Mouse (Mus musculus) hindbrain, embryonic 15.5 days (tissue): ENCODE data around the gene Ntm. TPM values are rescaled to one million over a fixed set of nuclear protein-coding genes. Genes with fewer than 3 reads are reported as not detected.

Experiments
- ATAC-seq: fragments of 200-750 bp; cut with Nextera tagmentation; 2 replicates; pipeline ENCODE4 v1.8.0; 2017; ENCODE audit warnings: low read depth, moderate number of reproducible peaks, moderate TSS enrichment; ENCODE audit not compliant: low FRiP score
- H3K27ac ChIP-seq: fragments of 300-500 bp; sonication (generic); replicated peaks from 2 replicates; pipeline ENCODE4 v1.5.1; 2015; ENCODE audit warnings: mild to moderate bottlenecking, inconsistent platforms
- H3K27me3 ChIP-seq: fragments of 300-500 bp; sonication (generic); 2 replicates; pipeline ENCODE4 v1.6.1; 2015; ENCODE audit warnings: control low read depth, inconsistent platforms
- H3K36me3 ChIP-seq: fragments of 300-500 bp; sonication (generic); 2 replicates; pipeline ENCODE4 v1.6.1; 2015; ENCODE audit warnings: control low read depth, inconsistent platforms
- H3K4me1 ChIP-seq: fragments of 300-500 bp; sonication (generic); replicated peaks from 2 replicates; pipeline ENCODE4 v1.6.1; 2015; ENCODE audit warnings: control low read depth, inconsistent platforms
- H3K4me2 ChIP-seq: fragments of 300-500 bp; sonication (generic); 2 replicates; pipeline ENCODE4 v1.6.1; 2015; ENCODE audit warnings: moderate library complexity, mild to moderate bottlenecking, inconsistent platforms
- H3K4me3 ChIP-seq: fragments of 300-500 bp; sonication (generic); 2 replicates; pipeline ENCODE4 v1.5.1; 2015; ENCODE audit warnings: mild to moderate bottlenecking, inconsistent platforms
- H3K9ac ChIP-seq: fragments of 300-500 bp; sonication (generic); 2 replicates; pipeline ENCODE4 v1.6.1; 2015; ENCODE audit warnings: inconsistent platforms
- H3K9me3 ChIP-seq: fragments of 300-500 bp; sonication (generic); 2 replicates; pipeline ENCODE4 v1.6.1; 2016; ENCODE audit warnings: control low read depth, inconsistent platforms
- WGBS: fragments of 180-500 bp; shearing (Covaris S2); methylation state at CpG from one replicate; pipeline ENCODE4 v1.1.7; 2015; 5-methylcytosine and 5-hydroxymethylcytosine counted together
- polyA plus RNA-seq: library from polyadenylated mRNA; unstranded; fragments of >200 nt; fragmentation: Nextera tagmentation; extraction: Ambion mirVana; gene quantifications from 2 replicates; pipeline ENCODE4 v1.2.1, GENCODE M21; 2015

The Ntm gene
- polyA plus RNA-seq, 1 experiment from 2014 or later: 250 TPM

GRCm38 (mm10) chr9:29586381-29586770 is 376.6 kb downstream of the Ntm start:
- ATAC-seq: 0 out of 2 replicates have a peak, but pooled peaks have one; percentile 38
- WGBS: 83% methylated on average over 10 of the region's 10 CpGs

GRCm38 (mm10) chr9:29585746-29586380 is 377.1 kb downstream of the Ntm start:
- 0 out of 2 replicates have a peak overlapping the region, but pooled peaks have one; percentile 17 for H3K27ac ChIP-seq
- H3K9me3 ChIP-seq: no peaks in the 10 kb centered on the region
- no peaks in the 10 kb centered on the region for H3K36me3 ChIP-seq
- H3K4me2 ChIP-seq: no peak overlapping the region
- H3K9ac ChIP-seq: no peak overlapping the region
- no peak overlapping the region for H3K4me3 ChIP-seq
- no peak for ATAC-seq
- H3K27me3 ChIP-seq: no peaks in the 10 kb centered on the region
- WGBS: 50% methylated on average over 8 of the region's 8 CpGs
- H3K4me1 ChIP-seq: peaks cover 18% of the 10 kb centered on the region

More at GRCm38 (mm10) chr9:29586381-29586770, 376.6 kb downstream of the Ntm start:
- Histone ChIP-seq H3K4me2 (no peak overlapping the region), H3K4me1 (peaks cover 18% of the 10 kb centered on the region), H3K27ac (no peak overlapping the region), H3K9ac (no peak overlapping the region), H3K36me3 (no peaks in the 10 kb centered on the region), H3K9me3 (no peaks in the 10 kb centered on the region), H3K27me3 (no peaks in the 10 kb centered on the region), H3K4me3 (no peak overlapping the region)

GRCm38 (mm10) chr9:29578226-29578625 is 384.7 kb downstream of the Ntm start:
- WGBS: 55% methylated on average over 11 of the region's 11 CpGs
- no peaks in the 10 kb centered on the region for H3K27me3 ChIP-seq
- H3K9ac ChIP-seq: no peak overlapping the region
- no peak for ATAC-seq
- H3K9me3 ChIP-seq: no peaks in the 10 kb centered on the region
- H3K4me3 ChIP-seq: no peak overlapping the region
- no peaks in the 10 kb centered on the region for H3K36me3 ChIP-seq
- H3K27ac ChIP-seq: 0 out of 2 replicates have a peak overlapping the region, but pooled peaks have one; percentile 30
- H3K4me2 ChIP-seq: no peak overlapping the region
- H3K4me1 ChIP-seq: peaks cover 10% of the 10 kb centered on the region

- no peak overlapping the region for H3K4me2 ChIP-seq
- no peaks in the 10 kb centered on the region for H3K27me3 ChIP-seq
- H3K4me1 ChIP-seq: peaks cover 10% of the 10 kb centered on the region
- 20% methylated on average over 4 of the region's 4 CpGs for WGBS
- 0 out of 2 replicates have a peak, but pooled peaks have one; percentile 23 for ATAC-seq
- no peaks in the 10 kb centered on the region for H3K36me3 ChIP-seq
- no peak overlapping the region; the same call in 1 of the 2 replicates for H3K27ac ChIP-seq
- H3K9me3 ChIP-seq: no peaks in the 10 kb centered on the region
- H3K4me3 ChIP-seq: no peak overlapping the region
- H3K9ac ChIP-seq: no peak overlapping the region
Observed at GRCm38 (mm10) chr9:29576051-29576533, 386.8 kb downstream of the Ntm start.

- no peak for ATAC-seq
- no peaks in the 10 kb centered on the region for H3K9me3 ChIP-seq
- no peaks in the 10 kb centered on the region for H3K36me3 ChIP-seq
- no peak overlapping the region for H3K27ac ChIP-seq
- no peak overlapping the region for H3K4me2 ChIP-seq
- no peak overlapping the region for H3K4me3 ChIP-seq
- H3K27me3 ChIP-seq: no peaks in the 10 kb centered on the region
- H3K4me1 ChIP-seq: peaks cover 10% of the 10 kb centered on the region
- WGBS: 71% methylated on average over 5 of the region's 5 CpGs
- no peak overlapping the region for H3K9ac ChIP-seq
Observed at GRCm38 (mm10) chr9:29574548-29574947, 388.4 kb downstream of the Ntm start.

DNA sequence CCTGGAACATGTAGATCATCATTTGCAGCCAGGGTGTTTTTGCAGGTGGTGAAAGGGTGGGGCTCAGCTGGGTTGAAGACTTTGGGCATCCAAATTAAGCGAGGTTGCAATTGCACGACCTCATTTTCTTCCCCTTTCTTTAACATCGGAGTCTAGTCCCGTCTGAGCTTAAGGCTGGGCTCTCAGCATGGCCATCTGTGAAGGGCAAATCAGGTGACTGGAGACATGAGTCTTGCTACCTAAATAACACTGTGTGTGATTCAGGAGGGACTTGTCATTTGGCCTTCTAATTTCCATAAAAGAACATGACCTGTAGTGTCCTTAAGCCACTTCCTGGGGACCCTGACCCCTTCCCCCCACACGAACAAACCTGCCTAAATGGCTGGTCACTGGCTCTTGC is 394.4 kb downstream of the Ntm start:
- Histone ChIP-seq H3K27me3 (no peaks in the 10 kb centered on the region), H3K4me3 (no peak overlapping the region), H3K9ac (no peak overlapping the region), H3K4me2 (no peak overlapping the region), H3K9me3 (no peaks in the 10 kb centered on the region), H3K27ac (no peak overlapping the region), H3K36me3 (no peaks in the 10 kb centered on the region), H3K4me1 (peaks cover 5% of the 10 kb centered on the region; the same call in 1 of the 2 replicates)
- WGBS: 69% methylated on average over 5 of the region's 5 CpGs
- no peak for ATAC-seq

DNA sequence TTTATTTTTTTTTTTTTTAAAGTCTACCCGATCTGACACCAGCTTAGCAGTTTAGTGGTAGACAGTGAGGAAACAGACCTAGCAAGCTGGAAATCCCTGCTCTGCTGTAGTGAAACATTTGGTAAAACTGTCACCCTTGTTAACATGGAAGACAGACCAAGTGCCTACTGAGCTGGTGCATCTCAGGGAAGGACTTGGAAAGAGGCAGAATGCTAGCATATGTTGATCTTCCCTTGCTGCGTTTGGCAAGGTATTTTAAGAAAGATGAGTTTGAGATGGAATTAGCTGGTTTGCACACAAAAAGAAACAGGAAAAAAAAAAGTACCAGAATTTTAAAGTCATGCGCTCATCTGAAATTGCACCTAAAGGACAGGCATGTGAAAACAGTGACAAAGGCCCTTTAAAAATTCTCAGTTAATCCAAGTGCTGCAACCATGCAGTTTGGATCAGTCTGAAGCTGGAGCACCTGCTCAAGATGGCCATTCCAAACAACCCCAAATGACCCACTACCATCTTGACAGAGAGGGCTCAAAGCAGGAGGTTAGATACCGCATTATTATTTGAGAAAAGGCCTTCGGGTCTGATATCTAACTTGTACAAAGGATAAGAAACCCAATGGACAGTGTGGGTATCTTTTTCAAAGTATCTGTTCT is 400.4 kb downstream of the Ntm start:
- Histone ChIP-seq H3K4me2 (no peak overlapping the region), H3K9me3 (no peaks in the 10 kb centered on the region), H3K36me3 (no peaks in the 10 kb centered on the region), H3K4me3 (no peak overlapping the region), H3K27ac (no peak overlapping the region), H3K9ac (no peak overlapping the region), H3K4me1 (peaks cover 11% of the 10 kb centered on the region; the same call in 1 of the 2 replicates), H3K27me3 (no peaks in the 10 kb centered on the region)
- ATAC-seq: no peak
- 91% methylated on average over 5 of the region's 5 CpGs for WGBS

- H3K27ac ChIP-seq: no peak overlapping the region
- H3K27me3 ChIP-seq: no peaks in the 10 kb centered on the region
- no peak overlapping the region for H3K9ac ChIP-seq
- H3K4me2 ChIP-seq: no peak overlapping the region
- H3K4me3 ChIP-seq: no peak overlapping the region
- ATAC-seq: no peak
- H3K4me1 ChIP-seq: peaks cover 10% of the 10 kb centered on the region; the same call in 1 of the 2 replicates
- no peaks in the 10 kb centered on the region for H3K36me3 ChIP-seq
- WGBS: 77% methylated on average over 4 of the region's 4 CpGs
- no peaks in the 10 kb centered on the region for H3K9me3 ChIP-seq
Observed at GRCm38 (mm10) chr9:29558915-29559314, 404.0 kb downstream of the Ntm start.

DNA sequence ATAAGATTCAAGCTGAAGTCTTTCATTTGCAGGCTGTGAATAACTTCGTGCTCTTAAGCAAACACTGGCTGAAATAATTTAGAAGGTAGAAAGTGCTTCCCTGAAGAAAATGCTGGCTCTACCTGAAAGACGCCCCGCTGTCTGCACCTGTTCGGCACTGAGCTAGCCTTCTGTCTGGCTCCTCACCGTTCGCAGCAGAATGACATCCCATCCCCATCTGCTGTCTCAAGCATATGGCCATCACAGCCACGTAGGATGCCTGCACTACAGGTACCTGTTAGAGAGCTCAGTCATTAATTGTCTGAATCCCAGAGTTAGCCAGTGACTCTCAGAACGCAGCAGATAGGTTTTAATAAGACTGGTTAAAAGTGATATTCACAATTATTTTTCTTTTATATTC is 412.4 kb downstream of the Ntm start:
- H3K4me2 ChIP-seq: no peak overlapping the region
- 78% methylated on average over 8 of the region's 8 CpGs for WGBS

DNA sequence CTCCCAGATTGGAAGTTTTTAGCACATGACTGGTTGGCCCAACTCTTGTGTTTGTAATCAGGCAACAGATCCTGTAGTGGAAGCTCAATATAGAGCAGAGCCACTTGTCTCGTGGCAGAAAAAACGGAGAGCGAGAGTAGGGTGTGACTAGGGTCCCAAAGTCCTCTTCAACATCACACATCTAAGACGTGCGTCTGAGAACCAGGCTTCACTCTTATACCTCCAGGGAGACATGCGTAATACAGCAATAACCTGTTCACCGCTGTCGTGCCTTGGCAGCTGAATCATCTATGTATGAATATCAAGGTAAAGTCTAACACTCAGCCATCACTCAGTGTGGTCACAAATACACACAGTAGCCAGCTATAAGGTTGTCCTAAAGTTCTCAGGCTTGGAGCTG is 412.8 kb downstream of the Ntm start:
- Histone ChIP-seq H3K4me3 (no peak overlapping the region), H3K36me3 (no peaks in the 10 kb centered on the region), H3K9ac (no peak overlapping the region), H3K4me1 (no peaks in the 10 kb centered on the region), H3K4me2 (no peak overlapping the region), H3K9me3 (no peaks in the 10 kb centered on the region), H3K27ac (no peak overlapping the region), H3K27me3 (no peaks in the 10 kb centered on the region)
- 88% methylated on average over 8 of the region's 8 CpGs for WGBS
- ATAC-seq: no peak

More for the DNA sequence above, 412.4 kb downstream of the Ntm start:
- Histone ChIP-seq H3K4me3 (no peak overlapping the region), H3K9me3 (no peaks in the 10 kb centered on the region), H3K4me1 (no peaks in the 10 kb centered on the region), H3K27ac (no peak overlapping the region), H3K9ac (no peak overlapping the region), H3K27me3 (no peaks in the 10 kb centered on the region), H3K36me3 (no peaks in the 10 kb centered on the region)
- no peak for ATAC-seq

GRCm38 (mm10) chr9:29536415-29536814 is 426.5 kb downstream of the Ntm start:
- Histone ChIP-seq H3K4me1 (peaks cover 14% of the 10 kb centered on the region), H3K4me2 (no peak overlapping the region), H3K36me3 (no peaks in the 10 kb centered on the region), H3K9me3 (no peaks in the 10 kb centered on the region), H3K4me3 (no peak overlapping the region), H3K27ac (no peak overlapping the region), H3K9ac (no peak overlapping the region), H3K27me3 (no peaks in the 10 kb centered on the region)
- no peak for ATAC-seq
- WGBS: 82% methylated on average over 2 of the region's 2 CpGs

DNA sequence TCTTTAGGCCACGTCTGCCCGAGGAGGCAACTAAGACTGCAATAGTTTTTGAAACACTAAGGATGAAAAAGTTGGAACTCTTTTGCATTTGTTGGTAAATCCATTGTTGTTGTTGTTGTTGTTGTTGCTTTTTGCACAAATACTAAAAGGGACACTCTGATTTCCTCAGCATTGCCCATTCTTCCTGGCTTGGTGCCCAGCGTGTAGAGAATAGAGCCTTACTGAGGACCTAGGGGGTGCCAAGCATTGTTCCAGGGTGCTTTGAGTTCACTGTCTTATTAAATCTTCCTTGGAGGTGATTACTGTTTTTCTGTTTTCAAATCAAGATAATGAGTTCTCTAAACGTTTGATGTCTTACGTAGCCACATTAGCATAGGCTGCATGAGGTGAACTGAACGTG is 428.2 kb downstream of the Ntm start:
- H3K9ac ChIP-seq: no peak overlapping the region
- H3K27me3 ChIP-seq: no peaks in the 10 kb centered on the region
- 63% methylated on average over 6 of the region's 6 CpGs for WGBS
- peaks cover 14% of the 10 kb centered on the region for H3K4me1 ChIP-seq
- no peaks in the 10 kb centered on the region for H3K36me3 ChIP-seq
- no peak overlapping the region for H3K4me3 ChIP-seq
- no peak overlapping the region for H3K27ac ChIP-seq
- no peak for ATAC-seq
- H3K4me2 ChIP-seq: no peak overlapping the region
- no peaks in the 10 kb centered on the region for H3K9me3 ChIP-seq
